Mouse (Mus musculus) CH12.LX (cell line): ENCODE measurements around the gene Lrp3. TPM values are rescaled to one million over a fixed set of nuclear protein-coding genes. Genes with fewer than 3 reads are reported as not detected.
A peak's percentile ranks its signal among the peaks of the same experiment; 100 is the strongest.
"Not testable (repeated sequence)": the region's sequence is repeated elsewhere in the genome, so short reads cannot be mapped to it uniquely, and the experiment has no call there.

Experiments
- DNase-seq: peaks from one replicate; pipeline ENCODE4 v3.0.0-alpha.2; 2013; ENCODE audit errors: extremely low read depth
- H3K27ac ChIP-seq: 2 replicates; pipeline ENCODE4 v1.5.1; 2012; ENCODE audit warnings: low read depth, mild to moderate bottlenecking, control low read depth, moderate library complexity; ENCODE audit not compliant: insufficient read depth
- H3K27me3 ChIP-seq: replicated peaks from 2 replicates; pipeline ENCODE3; 2012; ENCODE audit warnings: inconsistent platforms
- H3K36me3 ChIP-seq, 2 experiments: replicated peaks in 1 of 2; 2 replicates each; pipeline versions ENCODE3 to v1.6.1; 2012; ENCODE audit warnings: inconsistent platforms in 1 of 2, low read length in 1 of 2, mild to moderate bottlenecking in 1 of 2, mixed read lengths in 1 of 2, moderate library complexity in 1 of 2; ENCODE audit not compliant: control insufficient read depth in 1 of 2, insufficient read depth in 1 of 2
- H3K4me1 ChIP-seq, 2 experiments: 2 replicates each; pipeline ENCODE4 v1.6.1; 2012; ENCODE audit warnings: inconsistent platforms in 1 of 2, moderate library complexity in 1 of 2; ENCODE audit not compliant: insufficient read depth in 2 of 2, control insufficient read depth in 1 of 2
- H3K4me2 ChIP-seq: 2 replicates; pipeline ENCODE4 v1.6.1; 2012; ENCODE audit warnings: low read depth, mild to moderate bottlenecking, control low read depth; ENCODE audit not compliant: poor library complexity, insufficient read depth, severe bottlenecking
- H3K4me3 ChIP-seq, 3 experiments: fragments of 150-350 bp in 1 of 3; sonication (generic) in 1 of 3; replicated peaks in 1 of 3; 2 replicates each; pipeline versions ENCODE3 to v1.5.1; 2011 to 2012; ENCODE audit warnings: low read depth in 2 of 3, low read length in 2 of 3, mild to moderate bottlenecking in 2 of 3, moderate library complexity in 2 of 3, control low read depth in 1 of 3, improper control_type of control experiment in 1 of 3, inconsistent platforms in 1 of 3, mixed read lengths in 1 of 3; ENCODE audit not compliant: poor library complexity in 1 of 3
- H3K79me2 ChIP-seq: replicated peaks from 2 replicates; pipeline ENCODE4 v1.6.1; 2012; ENCODE audit warnings: mild to moderate bottlenecking, moderate library complexity; ENCODE audit not compliant: control insufficient read depth, poor library complexity, insufficient read depth, severe bottlenecking; ENCODE audit errors: extremely low read depth
- H3K9ac ChIP-seq: 2 replicates; pipeline ENCODE4 v1.6.1; 2012; ENCODE audit warnings: low read depth, mild to moderate bottlenecking, control low read depth, moderate library complexity; ENCODE audit not compliant: insufficient read depth
- H3K9me3 ChIP-seq: replicated peaks from 2 replicates; pipeline ENCODE3; 2012; ENCODE audit warnings: low read length, inconsistent platforms, mixed read lengths
- ELF1 ChIP-seq: IDR thresholded peaks from 2 replicates; pipeline ENCODE4 v1.6.1; 2014; ENCODE audit warnings: low read depth, mild to moderate bottlenecking, inconsistent platforms, low read length, improper control_type of control experiment
- EP300 ChIP-seq: IDR thresholded peaks from 2 replicates; pipeline ENCODE4 v1.6.1; 2011; ENCODE audit warnings: low read length, improper control_type of control experiment
- GABPA ChIP-seq: IDR thresholded peaks from 2 replicates; pipeline ENCODE4 v1.6.1; 2012; ENCODE audit warnings: low read depth, low read length, improper control_type of control experiment, inconsistent platforms; ENCODE audit not compliant: insufficient replicate concordance
- HCFC1 ChIP-seq: IDR thresholded peaks from 2 replicates; pipeline ENCODE4 v1.6.1; 2012; ENCODE audit warnings: low read depth, mild to moderate bottlenecking, inconsistent platforms, low read length, improper control_type of control experiment
- JUN ChIP-seq: IDR thresholded peaks from 2 replicates; pipeline ENCODE4 v1.6.1; 2011; ENCODE audit warnings: low read depth, mild to moderate bottlenecking, low read length, improper control_type of control experiment, moderate library complexity; ENCODE audit not compliant: insufficient read depth
- JUND ChIP-seq: conservative IDR thresholded peaks from 2 replicates; pipeline ENCODE4 v1.6.1; 2011; ENCODE audit warnings: low read depth, low read length, improper control_type of control experiment
- MXI1 ChIP-seq: IDR thresholded peaks from 2 replicates; pipeline ENCODE4 v1.6.1; 2011; ENCODE audit warnings: mild to moderate bottlenecking, low read depth, low read length, improper control_type of control experiment
- NELFE ChIP-seq: IDR thresholded peaks from 2 replicates; pipeline ENCODE4 v1.6.1; 2011; ENCODE audit warnings: low read depth, low read length, improper control_type of control experiment
- POLR2A ChIP-seq: IDR thresholded peaks from 2 replicates; pipeline ENCODE4 v1.6.1; 2011; ENCODE audit warnings: low read depth, mild to moderate bottlenecking, improper control_type of control experiment, low read length
- RCOR1 ChIP-seq: conservative IDR thresholded peaks from 2 replicates; pipeline ENCODE4 v1.6.1; 2012; ENCODE audit warnings: low read depth, mild to moderate bottlenecking, inconsistent platforms, low read length, improper control_type of control experiment
- TBP ChIP-seq: conservative IDR thresholded peaks from 2 replicates; pipeline ENCODE4 v1.6.1; 2011; ENCODE audit warnings: low read depth, low read length, improper control_type of control experiment
- ZMIZ1 ChIP-seq: IDR thresholded peaks from 2 replicates; pipeline ENCODE4 v1.6.1; 2012; ENCODE audit warnings: low read depth, mild to moderate bottlenecking, inconsistent platforms, low read length, improper control_type of control experiment
- ZNF384 ChIP-seq: IDR thresholded peaks from 2 replicates; pipeline ENCODE4 v1.6.1; 2012; ENCODE audit warnings: low read depth, low read length, improper control_type of control experiment, inconsistent platforms
- dilution Hi-C: fragments of 300-500 bp; cut with MboI; formaldehyde crosslinking; loops from 2 replicates; pipeline ENCODE4 v1.14.3; 2020; ENCODE audit warnings: low sequenced_read_pairs; ENCODE audit not compliant: extremely low pct_unique_long_range_greater_than_20kb, extremely low pct_ligation_motif_present
- in situ Hi-C: fragments of 300-500 bp; cut with MboI; formaldehyde crosslinking; loops from 3 replicates; pipeline ENCODE4 v1.14.3; 2019; ENCODE audit warnings: low sequenced_read_pairs, low pct_ligation_motif_present, low pct_unique_long_range_greater_than_20kb, mixed read lengths
- polyA plus RNA-seq: library from polyadenylated mRNA; unstranded; fragments of >175 nt; gene quantifications from 2 replicates; pipeline ENCODE4 v1.2.1, GENCODE M21; 2012; ENCODE audit warnings: low read depth; ENCODE audit not compliant: insufficient read length
- total RNA-seq, 2 experiments: library from RNA; depleted of rRNA; stranded (reverse); fragments of 300-350 nt in 1 of 2; fragments of >200 nt in 1 of 2; gene quantifications; 2 replicates each; pipeline ENCODE4 v1.2.3; 2012 to 2014

Lrp3 gene
- total and polyA plus RNA-seq, 3 experiments = not detected

DNA sequence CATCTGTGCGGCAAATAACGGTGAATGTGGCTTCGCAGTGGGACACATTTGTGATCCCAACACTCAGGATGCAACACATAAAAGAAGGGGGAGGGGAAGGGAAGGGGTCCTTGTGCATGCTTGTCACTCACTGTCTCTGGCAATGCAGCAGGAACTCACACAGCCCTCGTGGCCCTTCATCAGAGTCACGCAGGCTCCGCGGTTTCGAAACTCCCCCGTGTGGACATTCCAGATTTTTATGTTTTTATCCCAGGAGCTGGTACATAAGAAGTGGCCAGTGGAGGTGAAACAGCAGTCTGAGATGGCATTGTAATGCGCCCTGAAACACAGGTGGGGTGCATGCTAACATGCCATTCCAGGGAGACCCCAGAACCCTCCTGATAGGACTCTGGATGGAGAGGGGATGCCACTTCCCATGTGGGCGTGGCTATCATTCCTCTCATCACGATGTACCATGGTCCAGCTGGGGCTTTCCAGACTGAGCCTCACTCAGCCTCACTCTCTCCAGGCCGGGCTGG, 36.8 kb upstream of the Lrp3 start:
- peaks cover 11 to 24% of the 10 kb centered on the region in 2 experiments for H3K4me1 ChIP-seq
- no peaks in the 10 kb centered on the region for H3K79me2 ChIP-seq
- no peak for DNase-seq
- H3K9me3 ChIP-seq = no peaks in the 10 kb centered on the region
- H3K9ac ChIP-seq = no peak overlapping the region
- dilution Hi-C loops = no loop called here
- no peaks in the 10 kb centered on the region for H3K36me3 ChIP-seq
- no peak overlapping the region for H3K4me2 ChIP-seq
- in situ Hi-C loops = no loop called here
- TF ChIP-seq HCFC1 = no peak
- TF ChIP-seq TBP = no peak
- TF ChIP-seq EP300 = no peak
- TF ChIP-seq NELFE = no peak
- no peak for TF ChIP-seq RCOR1
- TF ChIP-seq ZNF384 = no peak
- no peak for TF ChIP-seq ELF1
- no peak for TF ChIP-seq GABPA
- TF ChIP-seq, all 38 proteins: peak for 0
- no peak overlapping the region for H3K4me3 ChIP-seq
- peaks cover under 1% of the 10 kb centered on the region for H3K27me3 ChIP-seq
- no peak overlapping the region for H3K27ac ChIP-seq

DNA sequence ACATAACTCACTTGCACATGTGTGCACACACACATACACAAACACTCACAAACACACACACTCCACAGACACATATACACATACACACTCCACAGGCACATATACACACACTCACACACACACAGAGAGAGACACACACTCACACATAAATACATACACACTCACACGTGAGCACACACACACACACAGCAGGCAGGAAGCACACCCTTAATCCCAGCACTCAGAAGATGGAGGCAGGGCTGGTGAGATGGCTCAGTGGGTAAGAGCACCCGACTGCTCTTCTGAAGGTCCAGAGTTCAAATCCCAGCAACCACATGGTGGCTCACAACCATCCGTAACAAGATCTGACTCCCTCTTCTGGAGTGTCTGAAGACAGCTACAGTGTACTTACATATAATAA, 22.6 kb upstream of the Lrp3 start:
- H3K27me3 ChIP-seq, H3K36me3 ChIP-seq, H3K4me2 ChIP-seq, H3K9ac ChIP-seq, H3K79me2 ChIP-seq, H3K9me3 ChIP-seq, H3K4me3 ChIP-seq, H3K27ac ChIP-seq, in situ Hi-C loops, dilution Hi-C loops: not testable (repeated sequence)
- TF ChIP-seq TBP = peak; percentile 66; the same call in 1 of the 2 replicates
- peak; percentile 4 for DNase-seq
- peaks cover 5 to 11% of the 10 kb centered on the region in 2 experiments for H3K4me1 ChIP-seq

DNA sequence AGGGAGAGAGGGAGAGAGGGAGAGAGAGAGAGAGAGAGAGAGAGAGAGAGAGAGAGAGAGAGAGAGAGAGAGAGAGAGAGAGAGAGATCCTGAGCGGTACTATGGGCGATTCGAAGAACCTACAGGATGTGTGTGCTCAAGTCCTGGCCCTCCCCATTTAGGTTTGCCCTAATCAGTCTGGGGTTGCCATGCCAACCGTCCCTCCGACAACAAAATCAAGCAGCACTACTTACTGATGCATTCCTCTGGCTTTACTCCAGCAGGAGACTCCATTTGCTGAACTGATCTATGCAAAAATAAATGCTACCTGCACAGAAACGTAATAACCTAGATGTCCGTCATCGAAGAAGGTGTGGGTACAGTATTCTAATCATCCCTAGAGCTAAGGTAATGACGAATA, 20.0 kb upstream of the Lrp3 start:
- in situ Hi-C loops (no loop called here), dilution Hi-C loops (no loop called here)
- Histone ChIP-seq H3K4me1 (peaks cover 5 to 11% of the 10 kb centered on the region in 2 experiments), H3K9ac (no peak overlapping the region), H3K4me2 (peak overlapping the region; percentile 55), H3K36me3 (no peaks in the 10 kb centered on the region), H3K9me3 (peaks cover 13% of the 10 kb centered on the region), H3K27ac (no peak overlapping the region), H3K4me3 (peak overlapping the region; percentile 19 to 47 (median 30)), H3K27me3 (no peaks in the 10 kb centered on the region), H3K79me2 (no peaks in the 10 kb centered on the region)
- DNase-seq = peak; percentile 55
- TF ChIP-seq ZMIZ1 = no peak
- TF ChIP-seq JUN = no peak
- peak; percentile 55 for TF ChIP-seq MXI1
- TF ChIP-seq JUND = no peak
- no peak for TF ChIP-seq POLR2A
